Mouse (Mus musculus): Measurements from ENCODE around the gene Crispld2.

DNA sequence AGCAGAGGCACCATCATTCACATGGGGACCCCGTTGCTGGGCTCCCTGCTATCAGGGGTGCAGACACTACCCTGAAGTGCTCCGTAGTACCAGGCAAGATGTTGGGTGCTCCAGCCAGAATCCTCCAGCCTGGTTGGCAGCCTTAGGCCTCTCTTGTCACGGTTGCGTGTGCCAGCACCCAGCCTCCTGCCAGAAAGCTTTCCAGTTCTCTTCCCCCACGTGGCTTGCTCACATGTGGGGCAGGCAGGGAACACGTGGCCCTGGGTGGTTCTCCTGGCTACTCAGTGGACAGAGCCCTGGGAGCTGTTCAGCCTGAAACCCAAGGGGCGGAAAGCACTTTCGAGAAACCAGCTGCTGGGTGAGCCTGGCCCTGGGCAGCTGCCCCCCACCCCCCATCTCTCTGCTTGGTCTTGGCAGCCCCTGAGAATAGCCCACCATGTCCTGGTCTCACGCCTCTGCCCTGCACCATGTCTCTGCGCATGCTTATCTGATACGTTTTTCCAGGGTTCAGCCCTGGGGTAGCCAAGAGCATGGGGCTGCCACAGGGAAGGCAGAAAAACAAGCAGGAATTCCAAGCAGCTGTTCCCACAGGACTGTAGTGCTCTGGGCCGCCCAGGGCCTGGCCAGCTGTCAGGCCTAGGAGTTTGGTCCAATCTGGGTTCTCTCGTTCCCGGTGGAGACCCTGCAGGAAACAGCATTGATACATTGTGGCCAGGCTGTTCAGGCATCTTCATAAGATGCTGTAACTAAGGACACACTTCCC is 54.2 kb downstream of the Crispld2 start:
- TF ChIP-seq ZC3H11A (IDR thresholded peaks at IDR 0.05; ENCODE audit: borderline replicate concordance, low read depth, low read length) (no peak), MAFK (IDR thresholded peaks at IDR 0.05; ENCODE audit: insufficient read depth, low read depth, low read length) (no peak), HCFC1 (IDR thresholded peaks at IDR 0.05; ENCODE audit: borderline replicate concordance, insufficient read depth, low read length) (no peak)
